44 mouse cellular contexts compared by ENCODE assay signal in genomic region chr3:88655619-88656018, GRCm38 (mm10). TPM values are rescaled to one million over a fixed set of nuclear protein-coding genes. Genes with fewer than 3 reads are reported as not detected.
"Had no signal": no experiment of that assay in that cellular context is flagged by ENCODE, and none has a peak within 500 bp of the region (broad histone marks: within the 10 kb centered on the region; RNA-seq: fewer than 3 reads in every experiment).

No protein-coding gene starts in this region.

- H3K27ac ChIP-seq: limb, embryonic 10.5 days; limb, embryonic 12.5 days; limb, embryonic 13.5 days; limb, embryonic 15.5 days; liver, embryonic 12.5 days; liver, embryonic 13.5 days; liver, embryonic 14.5 days; liver, embryonic 15.5 days; lung, embryonic 15.5 days; macrophage; midbrain, embryonic 10.5 days; midbrain, embryonic 12.5 days; midbrain, embryonic 13.5 days; midbrain, embryonic 15.5 days; neural tube, embryonic 12.5 days; neural tube, embryonic 13.5 days had no signal

- H3K4me2 ChIP-seq: limb, embryonic 12.5 days; limb, embryonic 13.5 days; limb, embryonic 15.5 days; liver, embryonic 11.5 days; liver, embryonic 12.5 days; liver, embryonic 13.5 days; liver, embryonic 15.5 days; lung, embryonic 14.5 days; lung, embryonic 15.5 days; midbrain, embryonic 12.5 days; midbrain, embryonic 13.5 days; midbrain, embryonic 15.5 days; neural tube, embryonic 12.5 days; neural tube, embryonic 13.5 days had no signal

- H3K36me3 ChIP-seq: limb, embryonic 10.5 days; limb, embryonic 12.5 days; limb, embryonic 13.5 days; limb, embryonic 15.5 days; liver, embryonic 12.5 days; liver, embryonic 13.5 days; liver, embryonic 15.5 days; lung, embryonic 15.5 days; midbrain, embryonic 10.5 days; midbrain, embryonic 12.5 days; midbrain, embryonic 13.5 days; midbrain, embryonic 15.5 days; neural tube, embryonic 12.5 days; neural tube, embryonic 13.5 days had no signal

- DNase-seq: left cerebral cortex, postnatal 4 days; liver; liver, embryonic 13.5 days; liver, postnatal 0 days; lung, adult 18-20 months; lung, adult 2 months; lung, embryonic 14.5 days; lung, postnatal 10 days; lung, postnatal 14 days; lung, postnatal 36 days; lung, postnatal 4 days; midbrain, embryonic 14.5 days had no signal

- H3K9me3 ChIP-seq: limb, embryonic 10.5 days; limb, embryonic 12.5 days; limb, embryonic 13.5 days; limb, embryonic 15.5 days; liver, embryonic 12.5 days; liver, embryonic 13.5 days; liver, embryonic 15.5 days; lung, embryonic 15.5 days; megakaryocyte, embryonic 14.5 days; midbrain, embryonic 10.5 days; midbrain, embryonic 12.5 days; midbrain, embryonic 13.5 days; midbrain, embryonic 15.5 days; neural tube, embryonic 12.5 days; neural tube, embryonic 13.5 days had no signal

- H3K4me1 ChIP-seq: limb, embryonic 12.5 days; liver, embryonic 13.5 days; midbrain, embryonic 12.5 days; midbrain, embryonic 13.5 days; midbrain, embryonic 15.5 days; neural tube, embryonic 12.5 days; neural tube, embryonic 13.5 days had no signal

- H3K4me3 ChIP-seq: limb, embryonic 10.5 days; limb, embryonic 12.5 days; limb, embryonic 13.5 days; limb, embryonic 15.5 days; liver, embryonic 12.5 days; liver, embryonic 13.5 days; liver, embryonic 15.5 days; lung, embryonic 15.5 days; megakaryocyte, embryonic 14.5 days; midbrain, embryonic 10.5 days; midbrain, embryonic 12.5 days; midbrain, embryonic 13.5 days; midbrain, embryonic 15.5 days; myocyte; neural tube, embryonic 12.5 days; neural tube, embryonic 13.5 days had no signal

- H3K9ac ChIP-seq: limb, embryonic 12.5 days; limb, embryonic 13.5 days; limb, embryonic 15.5 days; liver, embryonic 12.5 days; liver, embryonic 13.5 days; liver, embryonic 14.5 days; liver, embryonic 15.5 days; liver, postnatal 0 days; lung, embryonic 14.5 days; lung, embryonic 15.5 days; midbrain, embryonic 12.5 days; midbrain, embryonic 13.5 days; midbrain, embryonic 15.5 days; neural tube, embryonic 12.5 days; neural tube, embryonic 13.5 days had no signal

- ATAC-seq: liver, embryonic 12.5 days; liver, postnatal 0 days; midbrain, embryonic 13.5 days; midbrain, embryonic 15.5 days; midbrain, embryonic 16.5 days had no signal

- H3K27me3 ChIP-seq: limb, embryonic 12.5 days; limb, embryonic 13.5 days; limb, embryonic 15.5 days; liver, embryonic 15.5 days; lung, embryonic 15.5 days; midbrain, embryonic 12.5 days; midbrain, embryonic 13.5 days; midbrain, embryonic 15.5 days; neural tube, embryonic 12.5 days; neural tube, embryonic 13.5 days had no signal

RNA-seq across cellular contexts. Expression of gene Rxfp4, which starts 2.7 kb away (rescaled TPM):
- total RNA-seq: left cerebral cortex, postnatal 10 days; left cerebral cortex, postnatal 14 days; left cerebral cortex, postnatal 25 days; left cerebral cortex, postnatal 36 days; left cerebral cortex, postnatal 4 days; liver, adult 2 months; megakaryocyte progenitor cell, adult 5-6 weeks; megakaryocyte, adult 5-6 weeks; megakaryocyte-erythroid progenitor cell, adult 5-6 weeks; monocyte, adult 5-6 weeks had no signal
- polyA plus RNA-seq: limb, embryonic 10.5 days; limb, embryonic 11.5 days; limb, embryonic 12.5 days; limb, embryonic 13.5 days; liver, adult 2 months; liver, embryonic 11.5 days; liver, embryonic 12.5 days; liver, embryonic 13.5 days; liver, embryonic 14.5 days; liver, embryonic 15.5 days; liver, embryonic 16.5 days; liver, postnatal 0 days; lung, embryonic 14.5 days; lung, embryonic 15.5 days; lung, embryonic 16.5 days; macrophage; midbrain, embryonic 10.5 days; midbrain, embryonic 12.5 days; midbrain, embryonic 13.5 days; midbrain, embryonic 14.5 days; midbrain, embryonic 15.5 days; midbrain, embryonic 16.5 days; myocyte; neural tube, embryonic 11.5 days; neural tube, embryonic 12.5 days; neural tube, embryonic 13.5 days had no signal
